Mouse (Mus musculus): Measurements from ENCODE around the gene Brwd3. TPM values are rescaled to one million over a fixed set of nuclear protein-coding genes. Genes with fewer than 3 reads are reported as not detected.

Brwd3 gene
- polyA plus RNA-seq (2015; fragmentation: Nextera tagmentation; extraction: Ambion mirVana) = 4.5 and 5.4 TPM in 2 replicates

DNA sequence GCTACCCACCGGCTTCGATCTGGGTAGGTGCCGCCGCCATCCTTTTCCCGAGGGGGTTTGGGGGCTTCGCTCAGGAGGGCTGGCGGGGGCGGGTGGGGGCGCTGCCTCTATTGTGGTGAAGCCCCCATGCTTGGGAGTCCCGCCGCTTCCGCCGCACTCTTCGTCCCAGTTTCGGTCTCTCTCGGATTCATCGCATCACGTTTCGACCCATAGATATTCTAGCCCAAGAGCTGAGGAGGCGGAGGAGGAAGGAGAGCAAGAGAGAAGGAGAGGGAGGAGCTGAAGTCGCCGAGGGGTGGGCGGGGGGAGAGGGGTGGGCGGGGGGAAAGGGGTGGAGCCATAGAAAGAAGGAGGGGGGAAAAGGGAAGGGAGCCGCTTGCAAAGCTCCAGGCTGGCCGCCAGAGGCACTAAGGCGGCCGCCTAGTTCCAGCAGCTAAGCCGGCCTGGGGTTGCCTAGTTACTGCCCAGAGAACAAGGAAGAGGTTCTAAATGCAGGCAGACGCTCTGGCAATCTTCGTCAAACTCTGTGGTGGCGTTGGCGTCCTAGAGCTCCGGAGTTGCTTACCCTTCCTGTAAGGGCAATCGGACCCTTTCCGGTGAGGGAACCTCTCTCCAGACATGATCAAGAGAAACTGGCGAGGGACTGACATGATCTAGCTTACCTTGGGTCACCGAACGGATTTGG is at the start of gene Brwd3:
Brwd3 (minus strand) TSS at position 283 of the 685 bp plus-strand sequence.
- Histone ChIP-seq H3K4me3 (peak within 1 kb of the TSS; percentile 58), H3K36me3 (no peaks in the 10 kb centered on the region), H3K27ac (peak within 1 kb of the TSS; percentile 88), H3K9me3 (no peaks in the 10 kb centered on the region), H3K4me2 (peak within 1 kb of the TSS; percentile 55), H3K27me3 (no peaks in the 10 kb centered on the region), H3K9ac (peak within 1 kb of the TSS; percentile 74), H3K4me1 (no peaks in the 10 kb centered on the region)
- peak; percentile 92 for ATAC-seq (ENCODE audit: insufficient number of reproducible peaks, insufficient read depth, low FRiP score, low TSS enrichment, low read depth)
- WGBS = 18% methylated on average over 35 of the region's 39 CpGs

- Histone ChIP-seq H3K4me2 (no peak overlapping the region), H3K36me3 (no peaks in the 10 kb centered on the region), H3K9me3 (no peaks in the 10 kb centered on the region), H3K27me3 (no peaks in the 10 kb centered on the region), H3K9ac (no peak overlapping the region), H3K4me1 (no peaks in the 10 kb centered on the region), H3K4me3 (no peak overlapping the region), H3K27ac (no peak overlapping the region)
- 81% methylated on average over 4 of the region's 4 CpGs for WGBS
- ATAC-seq (ENCODE audit: insufficient number of reproducible peaks, insufficient read depth, low FRiP score, low TSS enrichment, low read depth) = no peak
Measured at GRCm38 (mm10) chrX:108862632-108863031, 28.5 kb upstream of the Brwd3 start.

GRCm38 (mm10) chrX:108842705-108843104 is 8.5 kb upstream of the Brwd3 start:
- Histone ChIP-seq H3K9me3 (no peaks in the 10 kb centered on the region), H3K4me3 (no peak overlapping the region), H3K27me3 (no peaks in the 10 kb centered on the region), H3K4me1 (no peaks in the 10 kb centered on the region), H3K27ac (no peak overlapping the region), H3K36me3 (no peaks in the 10 kb centered on the region), H3K4me2 (no peak overlapping the region), H3K9ac (no peak overlapping the region)
- no peak for ATAC-seq (ENCODE audit: insufficient number of reproducible peaks, insufficient read depth, low FRiP score, low TSS enrichment, low read depth)
- 91% methylated on average over 2 of the region's 2 CpGs for WGBS

- H3K27ac ChIP-seq = no peak overlapping the region
- no peak for ATAC-seq (ENCODE audit: insufficient number of reproducible peaks, insufficient read depth, low FRiP score, low TSS enrichment, low read depth)
- H3K4me3 ChIP-seq = no peak overlapping the region
- no peaks in the 10 kb centered on the region for H3K9me3 ChIP-seq
- H3K4me1 ChIP-seq = no peaks in the 10 kb centered on the region
- H3K9ac ChIP-seq = no peak overlapping the region
- no peak overlapping the region for H3K4me2 ChIP-seq
- no peaks in the 10 kb centered on the region for H3K27me3 ChIP-seq
- no peaks in the 10 kb centered on the region for H3K36me3 ChIP-seq
- WGBS = 89% methylated on average over 2 of the region's 2 CpGs
Measured at GRCm38 (mm10) chrX:108836416-108836815, 2.2 kb upstream of the Brwd3 start.

DNA sequence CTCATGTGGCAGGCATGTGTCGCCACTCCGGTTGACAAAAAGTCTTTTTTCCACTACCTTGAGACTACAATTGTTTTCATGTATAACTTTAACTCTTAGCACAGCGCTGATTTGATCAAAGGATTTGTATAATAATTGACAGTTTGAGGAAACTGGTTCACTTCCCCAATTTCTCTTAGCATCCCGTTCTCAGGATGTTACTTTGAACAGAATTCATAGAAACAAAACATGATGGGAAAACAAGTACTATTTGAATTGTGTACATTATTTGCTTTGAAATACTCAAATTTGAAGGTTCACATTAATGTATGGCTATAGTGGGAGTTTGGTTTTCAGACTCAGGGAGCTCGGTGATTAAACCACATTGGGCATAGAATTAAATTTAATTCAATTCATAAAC is 1.1 kb upstream of the Brwd3 start:
- no peaks in the 10 kb centered on the region for H3K36me3 ChIP-seq
- H3K27me3 ChIP-seq = no peaks in the 10 kb centered on the region
- no peaks in the 10 kb centered on the region for H3K9me3 ChIP-seq
- H3K27ac ChIP-seq = no peak overlapping the region
- 68% methylated on average over 5 of the region's 5 CpGs for WGBS
- peak overlapping the region; percentile 58 for H3K4me3 ChIP-seq
- H3K4me2 ChIP-seq = peak overlapping the region; percentile 55
- no peaks in the 10 kb centered on the region for H3K4me1 ChIP-seq
- no peak overlapping the region for H3K9ac ChIP-seq
- ATAC-seq (ENCODE audit: insufficient number of reproducible peaks, insufficient read depth, low FRiP score, low TSS enrichment, low read depth) = no peak

- H3K27ac ChIP-seq = peak overlapping the region; percentile 88
- peak; percentile 50 for ATAC-seq (ENCODE audit: insufficient number of reproducible peaks, insufficient read depth, low FRiP score, low TSS enrichment, low read depth)
Measured at GRCm38 (mm10) chrX:108833381-108834020, 671 bp downstream of the Brwd3 start.

DNA sequence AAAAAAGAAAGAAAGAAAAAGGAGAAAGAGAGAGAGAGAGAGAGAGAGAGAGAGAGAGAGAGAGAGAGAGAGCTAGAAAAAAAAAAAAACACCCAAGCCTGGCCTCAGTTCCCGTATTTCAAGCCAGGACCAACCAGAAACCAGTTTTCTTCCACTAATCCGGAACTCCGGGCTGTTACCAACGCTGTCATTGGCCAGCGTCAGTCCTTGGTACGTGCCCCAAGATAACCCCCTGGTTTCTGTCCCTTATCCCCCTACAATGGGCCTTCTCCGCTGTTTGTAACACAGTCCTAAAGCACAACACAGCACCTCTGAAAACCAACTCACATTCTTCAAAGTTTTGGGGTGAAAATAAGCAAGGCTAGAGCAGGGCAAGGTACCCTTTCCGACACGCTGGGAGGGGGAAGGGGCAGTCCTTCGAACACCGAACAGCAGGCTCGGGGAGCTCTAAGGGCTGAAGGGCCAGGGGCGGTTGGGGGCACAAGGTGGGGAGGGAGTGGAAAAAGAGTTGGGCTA is 1.4 kb downstream of the Brwd3 start:
- WGBS = 18% methylated on average over 13 of the region's 13 CpGs
- H3K27me3 ChIP-seq = no peaks in the 10 kb centered on the region
- no peaks in the 10 kb centered on the region for H3K4me1 ChIP-seq
- no peaks in the 10 kb centered on the region for H3K9me3 ChIP-seq
- peak overlapping the region; percentile 54 for H3K4me2 ChIP-seq
- peak overlapping the region; percentile 58 for H3K4me3 ChIP-seq
- H3K9ac ChIP-seq = peak overlapping the region; percentile 74
- H3K36me3 ChIP-seq = no peaks in the 10 kb centered on the region
- peak; percentile 83 for ATAC-seq (ENCODE audit: insufficient number of reproducible peaks, insufficient read depth, low FRiP score, low TSS enrichment, low read depth)
- H3K27ac ChIP-seq = peak overlapping the region; percentile 88

More at GRCm38 (mm10) chrX:108833381-108834020, 671 bp downstream of the Brwd3 start:
- no peaks in the 10 kb centered on the region for H3K4me1 ChIP-seq
- H3K9ac ChIP-seq = peak overlapping the region; percentile 74
- peak overlapping the region; percentile 58 for H3K4me3 ChIP-seq
- no peaks in the 10 kb centered on the region for H3K9me3 ChIP-seq
- WGBS = 24% methylated on average over 19 of the region's 21 CpGs
- H3K27me3 ChIP-seq = no peaks in the 10 kb centered on the region
- no peaks in the 10 kb centered on the region for H3K36me3 ChIP-seq
- H3K4me2 ChIP-seq = peak overlapping the region; percentile 54

GRCm38 (mm10) chrX:108831231-108831630 is 2.9 kb downstream of the Brwd3 start:
- no peaks in the 10 kb centered on the region for H3K36me3 ChIP-seq
- no peak for ATAC-seq (ENCODE audit: insufficient number of reproducible peaks, insufficient read depth, low FRiP score, low TSS enrichment, low read depth)
- H3K9ac ChIP-seq = no peak overlapping the region
- no peak overlapping the region for H3K4me2 ChIP-seq
- H3K27me3 ChIP-seq = no peaks in the 10 kb centered on the region
- no peak overlapping the region for H3K4me3 ChIP-seq
- no peaks in the 10 kb centered on the region for H3K4me1 ChIP-seq
- H3K9me3 ChIP-seq = no peaks in the 10 kb centered on the region
- no peak overlapping the region for H3K27ac ChIP-seq

- 71% methylated on average over 2 of the region's 2 CpGs for WGBS
- Histone ChIP-seq H3K4me1 (no peaks in the 10 kb centered on the region), H3K4me2 (no peak overlapping the region), H3K36me3 (no peaks in the 10 kb centered on the region), H3K4me3 (no peak overlapping the region), H3K9me3 (no peaks in the 10 kb centered on the region), H3K27me3 (no peaks in the 10 kb centered on the region), H3K9ac (no peak overlapping the region), H3K27ac (no peak overlapping the region)
- ATAC-seq (ENCODE audit: insufficient number of reproducible peaks, insufficient read depth, low FRiP score, low TSS enrichment, low read depth) = no peak
Measured at GRCm38 (mm10) chrX:108828111-108828510, 6.1 kb downstream of the Brwd3 start.

DNA sequence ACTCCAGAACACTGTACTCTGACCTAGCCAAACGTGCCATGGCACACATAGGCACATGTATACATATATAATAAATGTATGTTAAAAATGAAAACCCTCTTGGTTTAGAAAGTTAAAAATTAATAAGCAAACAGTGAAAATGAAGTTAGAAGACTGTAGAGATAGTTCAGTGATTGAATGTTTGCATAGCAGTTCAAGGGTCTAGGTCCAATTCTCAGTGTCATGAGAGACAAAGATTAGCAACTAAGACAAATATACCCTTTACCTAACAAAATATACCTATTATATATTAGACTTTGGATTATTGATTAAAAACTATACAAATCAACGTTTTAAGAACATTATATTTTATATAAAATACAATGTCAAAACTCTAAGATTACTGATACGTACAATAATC is 36.9 kb downstream of the Brwd3 start:
- Histone ChIP-seq H3K27me3 (no peaks in the 10 kb centered on the region), H3K36me3 (no peaks in the 10 kb centered on the region), H3K4me1 (no peaks in the 10 kb centered on the region), H3K4me2 (no peak overlapping the region), H3K4me3 (no peak overlapping the region), H3K27ac (no peak overlapping the region), H3K9ac (no peak overlapping the region), H3K9me3 (no peaks in the 10 kb centered on the region)
- WGBS = 67% methylated on average over 3 of the region's 3 CpGs
- ATAC-seq (ENCODE audit: insufficient number of reproducible peaks, insufficient read depth, low FRiP score, low TSS enrichment, low read depth) = no peak

GRCm38 (mm10) chrX:108783724-108784123 is 50.4 kb downstream of the Brwd3 start:
- H3K4me2 ChIP-seq = no peak overlapping the region
- H3K27ac ChIP-seq = no peak overlapping the region
- H3K4me3 ChIP-seq = no peak overlapping the region
- ATAC-seq (ENCODE audit: insufficient number of reproducible peaks, insufficient read depth, low FRiP score, low TSS enrichment, low read depth) = no peak
- no peak overlapping the region for H3K9ac ChIP-seq
- H3K27me3 ChIP-seq = no peaks in the 10 kb centered on the region
- no peaks in the 10 kb centered on the region for H3K4me1 ChIP-seq
- no peaks in the 10 kb centered on the region for H3K36me3 ChIP-seq
- no peaks in the 10 kb centered on the region for H3K9me3 ChIP-seq
- WGBS = 84% methylated on average over 4 of the region's 4 CpGs

DNA sequence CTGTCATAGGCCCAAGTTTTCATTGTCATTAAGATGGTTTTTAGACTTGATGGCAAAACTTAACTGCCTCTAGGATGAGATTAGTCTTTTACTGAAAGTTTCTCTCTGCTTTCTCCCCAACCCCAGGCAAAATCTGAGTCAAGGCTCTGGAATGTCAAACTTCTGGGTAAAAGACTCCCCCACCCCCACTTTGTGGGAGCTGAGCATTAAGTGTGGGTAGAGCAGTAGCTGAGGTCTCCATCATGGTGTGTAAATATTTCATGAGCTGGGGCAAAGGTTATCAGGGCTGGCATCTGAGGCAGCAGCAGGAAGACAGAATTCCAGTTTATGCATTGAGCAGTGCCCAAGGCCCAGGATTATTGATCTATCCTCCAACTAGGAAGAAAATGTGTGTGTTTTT is 102.4 kb downstream of the Brwd3 start:
- Histone ChIP-seq H3K9ac (no peak overlapping the region), H3K4me2 (no peak overlapping the region), H3K36me3 (no peaks in the 10 kb centered on the region), H3K9me3 (no peaks in the 10 kb centered on the region), H3K27ac (no peak overlapping the region), H3K4me1 (no peaks in the 10 kb centered on the region), H3K27me3 (no peaks in the 10 kb centered on the region), H3K4me3 (no peak overlapping the region)
- ATAC-seq (ENCODE audit: insufficient number of reproducible peaks, insufficient read depth, low FRiP score, low TSS enrichment, low read depth) = no peak

All from embryonic facial prominence, embryonic 13.5 days (tissue).